Mouse (Mus musculus) ES-Bruce4 (cell line): ENCODE results near the gene Bag3. TPM values are rescaled to one million over a fixed set of nuclear protein-coding genes. Genes with fewer than 3 reads are reported as not detected.

Source experiments
- H3K27ac ChIP-seq: 2 replicates; pipeline ENCODE4 v1.5.1; 2012; ENCODE audit warnings: low read length, inconsistent platforms; ENCODE audit not compliant: insufficient read depth
- H3K27me3 ChIP-seq: 2 replicates; pipeline ENCODE4 v1.6.1; 2012; ENCODE audit warnings: mild to moderate bottlenecking, low read length, inconsistent platforms; ENCODE audit not compliant: control insufficient read depth, poor library complexity, insufficient read depth, severe bottlenecking
- H3K36me3 ChIP-seq: 2 replicates; pipeline ENCODE4 v1.6.1; 2012; ENCODE audit warnings: inconsistent platforms, mild to moderate bottlenecking, low read length, moderate library complexity; ENCODE audit not compliant: control insufficient read depth, poor library complexity, insufficient read depth, severe bottlenecking
- H3K4me1 ChIP-seq: one replicate; pipeline ENCODE4 v1.8.1; 2011; ENCODE audit warnings: low read length; ENCODE audit not compliant: control insufficient read depth, insufficient read depth
- H3K4me3 ChIP-seq: 2 replicates; pipeline ENCODE4 v1.5.1; 2011; ENCODE audit warnings: low read depth, mild to moderate bottlenecking, low read length
- H3K9ac ChIP-seq: 2 replicates; pipeline ENCODE4 v1.6.1; 2012; ENCODE audit warnings: low read depth, mild to moderate bottlenecking, inconsistent platforms; ENCODE audit not compliant: poor library complexity, severe bottlenecking
- H3K9me3 ChIP-seq: replicated peaks from 2 replicates; pipeline ENCODE4 v1.6.1; 2012; ENCODE audit warnings: mild to moderate bottlenecking, low read length, inconsistent platforms; ENCODE audit not compliant: control insufficient read depth, poor library complexity, insufficient read depth, severe bottlenecking
- CTCF ChIP-seq: IDR thresholded peaks from one replicate; pipeline ENCODE4 v1.8.1; 2011; ENCODE audit warnings: low read depth, low read length
- EP300 ChIP-seq: IDR thresholded peaks from 2 replicates; pipeline ENCODE4 v1.6.1; 2011; ENCODE audit warnings: low read depth, low read length; ENCODE audit not compliant: insufficient read depth
- POLR2A ChIP-seq: IDR thresholded peaks from one replicate; pipeline ENCODE4 v1.8.1; 2011; ENCODE audit warnings: low read length; ENCODE audit not compliant: insufficient read depth
- polyA plus RNA-seq: library from polyadenylated mRNA; stranded (reverse); fragments of >200 nt; gene quantifications from 2 replicates; pipeline ENCODE4 v1.2.4, GENCODE M21; 2011; ENCODE audit warnings: low read depth; ENCODE audit not compliant: missing spikeins, insufficient read depth, insufficient read length

Bag3 gene
- polyA plus RNA-seq, 1 experiment = 28.4 TPM

- H3K4me1 ChIP-seq = no peaks in the 10 kb centered on the region
- no peak overlapping the region for H3K4me3 ChIP-seq
- no peak overlapping the region for H3K9ac ChIP-seq
- H3K9me3 ChIP-seq = no peaks in the 10 kb centered on the region
- no peak overlapping the region for H3K27ac ChIP-seq
- TF ChIP-seq EP300 (no peak), POLR2A (no peak), CTCF (no peak)
- no peaks in the 10 kb centered on the region for H3K27me3 ChIP-seq
- H3K36me3 ChIP-seq = peaks cover 2% of the 10 kb centered on the region; the same call in 1 of the 2 replicates
Measured at GRCm38 (mm10) chr7:128550328-128551086, 27.1 kb downstream of the Bag3 start.

GRCm38 (mm10) chr7:128551087-128551457, 27.7 kb downstream of the Bag3 start:
- Histone ChIP-seq H3K4me3 (no peak overlapping the region), H3K9me3 (no peaks in the 10 kb centered on the region), H3K4me1 (no peaks in the 10 kb centered on the region), H3K9ac (no peak overlapping the region), H3K27ac (no peak overlapping the region), H3K27me3 (no peaks in the 10 kb centered on the region), H3K36me3 (no peaks in the 10 kb centered on the region)
- TF ChIP-seq POLR2A (no peak), CTCF (no peak), EP300 (no peak)

GRCm38 (mm10) chr7:128553105-128553705, 29.8 kb downstream of the Bag3 start:
- Histone ChIP-seq H3K27ac (no peak overlapping the region), H3K4me1 (no peaks in the 10 kb centered on the region), H3K4me3 (no peak overlapping the region), H3K27me3 (no peaks in the 10 kb centered on the region), H3K9me3 (no peaks in the 10 kb centered on the region), H3K36me3 (no peaks in the 10 kb centered on the region), H3K9ac (no peak overlapping the region)
- TF ChIP-seq CTCF = no peak
- no peak for TF ChIP-seq EP300
- no peak for TF ChIP-seq POLR2A

- H3K27ac ChIP-seq = no peak overlapping the region
- H3K9ac ChIP-seq = no peak overlapping the region
- no peaks in the 10 kb centered on the region for H3K4me1 ChIP-seq
- TF ChIP-seq EP300 = no peak
- H3K9me3 ChIP-seq = no peaks in the 10 kb centered on the region
- H3K4me3 ChIP-seq = no peak overlapping the region
- H3K27me3 ChIP-seq = no peaks in the 10 kb centered on the region
- no peaks in the 10 kb centered on the region for H3K36me3 ChIP-seq
Measured at GRCm38 (mm10) chr7:128554502-128554901, 31.1 kb downstream of the Bag3 start.

GRCm38 (mm10) chr7:128555141-128555750, 31.8 kb downstream of the Bag3 start:
- Histone ChIP-seq H3K27ac (no peak overlapping the region), H3K36me3 (no peaks in the 10 kb centered on the region), H3K9ac (no peak overlapping the region), H3K4me1 (no peaks in the 10 kb centered on the region), H3K4me3 (no peak overlapping the region), H3K9me3 (no peaks in the 10 kb centered on the region), H3K27me3 (no peaks in the 10 kb centered on the region)
- no peak for TF ChIP-seq POLR2A
- TF ChIP-seq EP300 = no peak

- Histone ChIP-seq H3K36me3 (no peaks in the 10 kb centered on the region), H3K9ac (no peak overlapping the region), H3K27me3 (no peaks in the 10 kb centered on the region), H3K4me1 (no peaks in the 10 kb centered on the region), H3K27ac (no peak overlapping the region), H3K9me3 (no peaks in the 10 kb centered on the region), H3K4me3 (no peak overlapping the region)
- TF ChIP-seq POLR2A = no peak
Measured at GRCm38 (mm10) chr7:128556923-128557430, 33.6 kb downstream of the Bag3 start.
